Mouse (Mus musculus): Measurements from ENCODE around the gene Ranbp2. TPM values are rescaled to one million over a fixed set of nuclear protein-coding genes. Genes with fewer than 3 reads are reported as not detected.

Ranbp2 gene
- polyA plus RNA-seq, 1 experiment = 82.6 TPM

GRCm38 (mm10) chr10:58479954-58480490, 33.3 kb downstream of the Ranbp2 start:
- H3K4me1 ChIP-seq (ENCODE audit: control insufficient read depth, insufficient read depth, low read length) = no peaks in the 10 kb centered on the region
- no peak overlapping the region for H3K4me3 ChIP-seq (ENCODE audit: insufficient read depth, low read depth, low read length)
- 87% methylated on average over 4 of the region's 4 CpGs for WGBS
- TF ChIP-seq POLR2A (IDR thresholded peaks at IDR 0.05; ENCODE audit: insufficient read depth, low read depth, low read length) = no peak
- no peak for TF ChIP-seq CTCF (IDR thresholded peaks at IDR 0.05; ENCODE audit: insufficient read depth, low read depth, low read length)
- H3K27ac ChIP-seq (ENCODE audit: insufficient read depth, low read depth, low read length) = no peak overlapping the region

- Histone ChIP-seq H3K4me1 (ENCODE audit: control insufficient read depth, insufficient read depth, low read length) (no peaks in the 10 kb centered on the region), H3K27ac (ENCODE audit: insufficient read depth, low read depth, low read length) (no peak overlapping the region), H3K4me3 (ENCODE audit: insufficient read depth, low read depth, low read length) (no peak overlapping the region)
- WGBS = 83% methylated on average over 5 of the region's 5 CpGs
- TF ChIP-seq POLR2A (IDR thresholded peaks at IDR 0.05; ENCODE audit: insufficient read depth, low read depth, low read length) (no peak), CTCF (IDR thresholded peaks at IDR 0.05; ENCODE audit: insufficient read depth, low read depth, low read length) (no peak)
Observed at GRCm38 (mm10) chr10:58491031-58491430, 44.3 kb downstream of the Ranbp2 start.

- Histone ChIP-seq H3K4me1 (ENCODE audit: control insufficient read depth, insufficient read depth, low read length) (no peaks in the 10 kb centered on the region), H3K27ac (ENCODE audit: insufficient read depth, low read depth, low read length) (no peak overlapping the region), H3K4me3 (ENCODE audit: insufficient read depth, low read depth, low read length) (no peak overlapping the region)
- WGBS = 93% methylated on average over 2 of the region's 2 CpGs
- no peak for TF ChIP-seq CTCF (IDR thresholded peaks at IDR 0.05; ENCODE audit: insufficient read depth, low read depth, low read length)
- no peak for TF ChIP-seq POLR2A (IDR thresholded peaks at IDR 0.05; ENCODE audit: insufficient read depth, low read depth, low read length)
Observed at GRCm38 (mm10) chr10:58495637-58496036, 48.9 kb downstream of the Ranbp2 start.

- no peak overlapping the region for H3K27ac ChIP-seq (ENCODE audit: insufficient read depth, low read depth, low read length)
- TF ChIP-seq CTCF (IDR thresholded peaks at IDR 0.05; ENCODE audit: insufficient read depth, low read depth, low read length) = no peak
- no peak for TF ChIP-seq POLR2A (IDR thresholded peaks at IDR 0.05; ENCODE audit: insufficient read depth, low read depth, low read length)
- H3K4me1 ChIP-seq (ENCODE audit: control insufficient read depth, insufficient read depth, low read length) = no peaks in the 10 kb centered on the region
- no peak overlapping the region for H3K4me3 ChIP-seq (ENCODE audit: insufficient read depth, low read depth, low read length)
Observed at GRCm38 (mm10) chr10:58496732-58497131, 50.0 kb downstream of the Ranbp2 start.

GRCm38 (mm10) chr10:58497320-58498284, 50.9 kb downstream of the Ranbp2 start, which contains the start of gene Ccdc138:
Ccdc138 (plus strand) TSS chr10:58497948.
- Histone ChIP-seq H3K4me1 (ENCODE audit: control insufficient read depth, insufficient read depth, low read length) (no peaks in the 10 kb centered on the region), H3K27ac (ENCODE audit: insufficient read depth, low read depth, low read length) (peak within 1 kb of the TSS; percentile 71), H3K4me3 (ENCODE audit: insufficient read depth, low read depth, low read length) (peak within 1 kb of the TSS; percentile 66)
- WGBS = 2% methylated on average over 50 of the region's 50 CpGs
- TF ChIP-seq CTCF (IDR thresholded peaks at IDR 0.05; ENCODE audit: insufficient read depth, low read depth, low read length) = peak; percentile 58; the same call in 1 of the 2 replicates
- no peak for TF ChIP-seq POLR2A (IDR thresholded peaks at IDR 0.05; ENCODE audit: insufficient read depth, low read depth, low read length)

- TF ChIP-seq CTCF (IDR thresholded peaks at IDR 0.05; ENCODE audit: insufficient read depth, low read depth, low read length) (no peak), POLR2A (IDR thresholded peaks at IDR 0.05; ENCODE audit: insufficient read depth, low read depth, low read length) (no peak)
- Histone ChIP-seq H3K4me3 (ENCODE audit: insufficient read depth, low read depth, low read length) (peak overlapping the region; percentile 66; the same call in 1 of the 2 replicates), H3K4me1 (ENCODE audit: control insufficient read depth, insufficient read depth, low read length) (no peaks in the 10 kb centered on the region), H3K27ac (ENCODE audit: insufficient read depth, low read depth, low read length) (no peak overlapping the region)
- 61% methylated on average over 2 of the region's 2 CpGs for WGBS
Observed at GRCm38 (mm10) chr10:58498516-58498915, 51.8 kb downstream of the Ranbp2 start.

- TF ChIP-seq POLR2A (IDR thresholded peaks at IDR 0.05; ENCODE audit: insufficient read depth, low read depth, low read length) = no peak
- TF ChIP-seq CTCF (IDR thresholded peaks at IDR 0.05; ENCODE audit: insufficient read depth, low read depth, low read length) = no peak
- Histone ChIP-seq H3K4me1 (ENCODE audit: control insufficient read depth, insufficient read depth, low read length) (no peaks in the 10 kb centered on the region), H3K27ac (ENCODE audit: insufficient read depth, low read depth, low read length) (no peak overlapping the region), H3K4me3 (ENCODE audit: insufficient read depth, low read depth, low read length) (no peak overlapping the region)
- 83% methylated on average over 1 of the region's 1 CpGs for WGBS
Observed at GRCm38 (mm10) chr10:58529358-58529757, 82.6 kb downstream of the Ranbp2 start.

GRCm38 (mm10) chr10:58530896-58531790, 84.4 kb downstream of the Ranbp2 start:
- Histone ChIP-seq H3K4me1 (ENCODE audit: control insufficient read depth, insufficient read depth, low read length) (no peaks in the 10 kb centered on the region), H3K27ac (ENCODE audit: insufficient read depth, low read depth, low read length) (no peak overlapping the region), H3K4me3 (ENCODE audit: insufficient read depth, low read depth, low read length) (no peak overlapping the region)
- 86% methylated on average over 10 of the region's 10 CpGs for WGBS
- TF ChIP-seq POLR2A (IDR thresholded peaks at IDR 0.05; ENCODE audit: insufficient read depth, low read depth, low read length) (no peak), CTCF (IDR thresholded peaks at IDR 0.05; ENCODE audit: insufficient read depth, low read depth, low read length) (no peak)
